Mouse (Mus musculus) layer of hippocampus, adult 2 months (tissue): Measurements from ENCODE around the gene Lrrc8a. TPM values are rescaled to one million over a fixed set of nuclear protein-coding genes. Genes with fewer than 3 reads are reported as not detected.

Source experiments
- DNase-seq, 2 experiments: peaks; one replicate each; pipeline ENCODE4 v3.0.0; 2022; ENCODE audit warnings: low spot score in 2 of 2
- H3K27ac ChIP-seq: fragments of 200-600 bp; 2 replicates; pipeline ENCODE4 v1.8.1; 2022
- H3K4me3 ChIP-seq: fragments of 200-600 bp; 2 replicates; pipeline ENCODE4 v1.8.1; 2022; ENCODE audit warnings: mild to moderate bottlenecking
- CTCF ChIP-seq: fragments of 200-600 bp; conservative IDR thresholded peaks from 2 replicates; pipeline ENCODE4 v1.8.1; 2022; ENCODE audit warnings: antibody characterized with exemption, mild to moderate bottlenecking, moderate library complexity
- total RNA-seq, 2 experiments: library from RNA; stranded (reverse); gene quantifications; 2 replicates each; pipeline ENCODE4 v1.2.3; 2021

Lrrc8a gene
- total RNA-seq, 2 experiments from 2014 or later = 56.8 to 59.3 TPM

DNA sequence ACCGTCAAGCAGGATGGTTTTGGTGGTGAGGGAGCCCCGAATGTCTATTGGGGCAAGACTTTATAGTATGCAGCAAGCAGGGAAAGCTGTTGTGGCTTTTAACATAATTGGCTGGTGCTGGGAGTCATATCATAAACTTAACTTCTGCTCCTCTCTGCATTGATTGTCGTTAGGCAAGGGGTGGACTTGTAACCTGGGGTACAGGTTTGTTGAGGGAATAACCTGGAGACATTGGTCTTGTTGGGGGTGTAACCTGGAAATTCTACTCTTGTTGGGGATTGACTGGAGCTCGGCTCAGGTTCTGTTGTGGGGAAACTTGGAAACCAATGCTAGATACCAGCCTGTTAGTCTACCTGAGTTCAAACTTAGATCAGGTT, 25.4 kb upstream of the Lrrc8a start:
- no peak for TF ChIP-seq CTCF
- no peak overlapping the region for H3K27ac ChIP-seq
- no peak overlapping the region for H3K4me3 ChIP-seq
- no peak for DNase-seq

DNA sequence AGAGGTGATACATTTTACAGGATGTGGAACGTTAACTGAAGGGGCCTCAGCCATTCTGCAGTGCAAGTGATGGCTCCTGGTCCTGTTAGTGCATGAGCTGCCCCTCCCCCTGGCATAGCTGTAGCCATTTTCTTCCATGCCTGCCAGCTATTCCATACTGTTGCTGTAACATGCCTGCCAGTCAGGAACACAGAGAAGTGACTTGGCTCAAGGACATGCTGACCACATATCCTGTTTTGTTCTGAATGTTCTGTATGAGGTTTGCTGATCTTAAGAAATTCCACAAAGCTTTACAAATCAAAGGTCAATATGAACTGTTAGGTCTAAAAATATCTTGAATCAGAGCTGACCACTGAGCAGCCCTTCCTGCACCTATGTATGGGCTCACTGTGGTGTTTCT, 24.6 kb upstream of the Lrrc8a start:
- TF ChIP-seq CTCF = no peak
- Histone ChIP-seq H3K4me3 (no peak overlapping the region), H3K27ac (no peak overlapping the region)
- DNase-seq = no peak

DNA sequence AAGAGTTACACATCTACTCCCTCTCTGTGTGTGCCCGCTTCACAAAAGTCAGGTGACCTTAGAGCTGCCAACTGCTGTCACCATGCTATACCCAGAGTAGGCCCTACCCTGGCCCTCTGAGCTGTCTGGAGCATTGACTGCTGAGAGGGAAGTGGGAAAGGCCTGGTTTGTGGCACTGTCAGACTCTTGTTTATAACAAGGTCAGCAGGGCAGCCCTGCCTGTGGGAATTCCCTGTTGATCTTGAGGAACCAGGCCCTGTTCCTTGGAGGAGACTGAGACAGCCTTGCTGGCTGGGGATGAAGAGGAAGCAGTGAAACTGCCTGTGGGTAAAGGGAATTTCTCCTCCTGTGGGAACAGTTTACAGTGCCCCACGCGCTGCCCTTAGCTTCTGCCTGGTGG, 22.8 kb upstream of the Lrrc8a start:
- H3K4me3 ChIP-seq = no peak overlapping the region
- no peak for TF ChIP-seq CTCF
- no peak for DNase-seq
- H3K27ac ChIP-seq = no peak overlapping the region

DNA sequence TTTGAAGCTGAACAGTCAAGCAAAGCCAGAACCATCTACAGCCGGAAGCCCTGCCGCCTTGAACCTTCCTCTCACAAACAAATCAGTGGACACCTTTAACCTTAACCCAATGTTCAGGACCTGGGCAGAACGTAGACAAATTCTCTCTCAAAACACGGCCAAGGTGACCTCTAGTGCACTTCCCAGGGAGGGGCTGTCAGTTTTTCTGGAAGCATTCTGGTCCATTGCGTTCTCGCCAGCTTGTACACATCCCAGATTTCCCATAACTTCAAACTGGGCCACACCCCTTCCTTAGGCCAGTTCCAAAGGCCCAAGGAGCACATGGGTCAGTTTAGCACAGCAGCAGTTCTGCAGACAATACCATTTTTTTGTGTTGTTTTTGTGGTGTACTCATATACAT, 22.0 kb upstream of the Lrrc8a start:
- no peak for DNase-seq
- H3K4me3 ChIP-seq = no peak overlapping the region
- TF ChIP-seq CTCF = no peak
- no peak overlapping the region for H3K27ac ChIP-seq

DNA sequence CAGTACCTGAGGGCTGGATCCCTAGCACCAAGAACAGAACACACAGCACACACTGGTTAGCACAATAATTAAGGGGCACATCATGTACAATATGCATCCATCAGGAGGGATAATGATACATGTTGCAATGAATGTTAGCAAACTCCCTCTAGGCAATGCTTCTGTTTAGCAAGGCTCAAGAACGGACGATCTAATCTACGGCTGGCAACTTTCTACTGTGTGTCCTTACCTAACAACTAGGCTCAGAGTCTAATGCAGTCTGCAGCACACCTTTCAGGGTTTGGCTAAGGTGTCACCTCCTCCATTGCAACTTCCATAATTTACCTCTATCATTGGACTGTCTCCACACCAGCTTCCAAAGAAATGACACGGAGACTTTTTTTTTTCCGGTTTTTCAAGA, 21.2 kb upstream of the Lrrc8a start:
- TF ChIP-seq CTCF = no peak
- Histone ChIP-seq H3K4me3 (no peak overlapping the region), H3K27ac (no peak overlapping the region)
- no peak for DNase-seq

DNA sequence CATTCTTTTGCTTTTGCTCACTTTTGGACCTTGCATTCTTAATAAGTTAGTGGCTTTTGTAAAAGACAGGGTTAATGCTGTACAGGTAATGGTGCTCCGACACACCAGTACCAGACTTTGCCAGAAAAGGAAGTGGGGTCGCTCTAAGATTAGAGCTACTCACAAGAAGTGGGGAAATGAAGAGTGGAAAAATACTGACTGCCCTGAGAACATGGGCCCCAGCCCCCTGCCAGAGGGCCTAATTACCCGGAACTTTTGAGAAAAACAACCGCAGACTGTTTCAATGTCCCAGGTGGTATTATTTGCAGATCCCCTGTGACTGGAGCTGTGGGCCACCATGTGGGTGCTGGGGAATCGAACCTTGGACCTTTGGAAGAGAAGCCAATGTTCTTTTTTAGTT, 1.9 kb upstream of the Lrrc8a start:
- Histone ChIP-seq H3K4me3 (no peak overlapping the region), H3K27ac (no peak overlapping the region)
- no peak for TF ChIP-seq CTCF
- DNase-seq = no peak

DNA sequence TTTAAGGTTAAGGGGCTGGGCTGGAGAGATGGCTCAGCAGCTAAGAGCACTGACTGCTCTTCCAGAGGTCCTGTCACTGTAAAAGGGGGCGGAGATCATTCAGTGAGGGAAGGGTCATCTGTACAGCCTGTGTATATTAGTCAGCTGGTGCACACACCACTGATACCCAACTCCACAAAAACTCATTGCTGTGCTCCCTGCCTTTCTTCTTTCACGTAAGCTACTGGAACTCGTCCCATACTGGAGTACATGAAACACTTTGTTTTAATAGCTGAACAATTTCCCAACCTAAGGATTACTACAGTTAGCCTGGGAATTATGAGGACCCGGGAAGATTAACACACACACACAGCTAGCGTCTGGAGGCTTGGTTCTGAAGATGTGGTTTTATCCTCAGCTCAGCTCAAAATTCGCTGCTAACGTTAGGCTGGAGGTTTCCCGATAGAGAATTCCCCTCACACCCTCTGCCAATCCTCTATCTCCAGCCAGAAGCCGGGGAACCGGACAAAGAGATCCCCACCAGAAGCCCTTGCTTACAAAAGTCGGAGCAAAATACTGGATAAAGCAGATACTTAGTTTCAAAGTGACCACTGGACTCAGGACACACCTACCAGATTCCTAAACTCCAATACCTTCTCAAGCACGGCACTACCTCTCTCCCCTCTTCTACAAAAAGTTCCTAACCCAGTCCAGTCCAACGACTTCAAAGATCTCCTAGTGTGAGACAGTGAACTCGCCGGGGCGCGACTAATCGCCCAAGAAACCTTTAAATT, 903 bp upstream of the Lrrc8a start:
- TF ChIP-seq CTCF = no peak
- Histone ChIP-seq H3K4me3 (peak overlapping the region; percentile 94), H3K27ac (peak overlapping the region; percentile 96)
- no peak for DNase-seq

DNA sequence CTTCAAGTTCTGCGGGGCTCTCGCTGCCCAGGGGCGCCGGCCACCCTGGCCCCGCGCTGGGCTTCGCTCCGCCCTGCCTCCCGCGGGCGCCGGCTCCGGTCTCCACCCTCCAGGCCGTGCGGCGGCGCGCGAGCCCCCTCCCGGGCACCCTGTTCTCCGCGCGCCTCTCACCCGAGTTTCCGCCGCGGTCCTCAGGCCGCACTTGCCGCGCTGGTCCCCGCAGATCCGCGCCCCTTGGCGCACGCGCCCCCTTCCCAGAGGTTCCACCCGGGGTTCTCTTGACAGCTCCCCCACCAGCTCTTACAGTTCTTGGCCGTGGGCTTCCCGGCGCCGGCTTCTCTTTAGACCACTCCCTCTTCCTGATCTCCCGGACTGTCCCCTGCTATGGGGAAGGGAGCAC, 366 bp downstream of the Lrrc8a start:
- DNase-seq = peak; percentile 48 to 67
- peak overlapping the region; percentile 94 for H3K4me3 ChIP-seq
- TF ChIP-seq CTCF = peak; percentile 31; the same call in 1 of the 2 replicates

DNA sequence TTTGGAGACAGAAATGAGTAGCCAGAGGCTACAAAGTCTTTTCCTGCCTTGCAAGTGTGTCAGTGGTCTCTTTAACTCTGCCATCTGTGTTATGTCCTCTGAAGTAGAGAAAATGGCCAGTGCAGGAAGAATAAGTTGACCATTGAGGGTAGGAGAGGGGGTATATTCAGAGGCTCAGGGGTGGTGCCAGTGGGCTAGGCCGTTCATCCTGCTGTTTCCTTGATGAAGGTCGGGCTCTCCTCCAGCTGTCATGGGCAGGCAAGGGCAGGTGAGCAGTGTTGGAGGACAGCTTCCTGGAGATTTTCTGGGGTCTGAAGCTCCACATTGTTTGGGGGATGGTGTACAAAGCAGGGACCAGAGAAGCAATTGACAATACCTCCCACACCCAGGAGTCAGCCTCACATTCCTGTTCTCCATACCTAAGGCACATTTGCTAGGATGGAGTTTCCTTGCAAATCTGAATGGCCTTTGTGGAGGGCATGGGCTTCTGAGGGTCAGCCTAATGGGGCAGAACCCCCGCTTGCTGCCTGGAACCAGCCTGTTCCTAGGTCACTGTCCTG, 1.5 kb downstream of the Lrrc8a start:
- no peak for DNase-seq
- peak overlapping the region; percentile 94 for H3K4me3 ChIP-seq
- no peak for TF ChIP-seq CTCF
- H3K27ac ChIP-seq = peak overlapping the region; percentile 96

More for the DNA sequence above, 366 bp downstream of the Lrrc8a start:
- peak overlapping the region; percentile 96 for H3K27ac ChIP-seq

DNA sequence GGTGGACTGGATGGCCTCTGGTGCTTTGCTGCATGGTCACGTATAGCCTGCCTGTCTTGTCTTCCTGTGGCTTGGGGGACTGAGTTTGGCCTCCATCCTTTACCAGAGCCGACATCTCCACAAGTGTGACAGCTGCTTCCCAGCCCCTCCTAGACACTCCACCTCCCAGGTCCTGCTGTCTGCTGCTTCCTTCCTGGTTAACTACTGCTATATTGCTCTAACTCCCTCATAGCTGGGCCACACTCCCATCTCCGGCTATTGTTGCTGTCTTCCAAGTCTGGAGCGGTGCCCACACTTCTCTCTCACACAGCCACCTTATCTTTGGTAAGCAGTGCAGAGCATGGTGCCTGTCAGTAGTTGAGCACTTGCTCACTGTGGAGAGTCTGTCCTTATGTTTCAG, 2.3 kb downstream of the Lrrc8a start:
- peak overlapping the region; percentile 96 for H3K27ac ChIP-seq
- no peak for DNase-seq
- no peak overlapping the region; the same call in 1 of the 2 replicates for H3K4me3 ChIP-seq
- TF ChIP-seq CTCF = no peak

DNA sequence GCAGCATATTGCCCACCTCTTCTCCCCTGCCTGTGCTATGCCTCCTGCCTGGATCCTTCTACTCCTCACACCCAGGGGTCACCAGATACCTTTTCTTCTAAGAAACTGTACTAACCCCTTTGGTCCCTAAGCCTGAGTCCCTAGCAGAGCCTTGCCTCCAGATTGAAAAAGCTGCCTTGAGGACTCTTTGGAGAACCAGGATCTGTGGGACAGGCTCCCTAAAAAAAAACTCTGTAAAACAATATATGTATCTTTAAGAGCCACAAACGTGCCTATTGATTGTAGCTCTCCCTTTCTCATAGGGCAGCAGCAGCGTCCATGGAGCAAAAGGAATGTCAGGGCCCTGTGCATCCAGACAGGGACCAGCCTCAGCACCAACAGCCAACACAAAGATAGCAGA, 2.8 kb downstream of the Lrrc8a start, which contains the start of gene Gm28035:
Gm28035 (plus strand) TSS at position 301 of the 400 bp plus-strand sequence.
- Histone ChIP-seq H3K27ac (peak within 1 kb of the TSS; percentile 96), H3K4me3 (peak within 1 kb of the TSS; percentile 94; the same call in 1 of the 2 replicates)
- DNase-seq = no peak
- TF ChIP-seq CTCF = no peak

DNA sequence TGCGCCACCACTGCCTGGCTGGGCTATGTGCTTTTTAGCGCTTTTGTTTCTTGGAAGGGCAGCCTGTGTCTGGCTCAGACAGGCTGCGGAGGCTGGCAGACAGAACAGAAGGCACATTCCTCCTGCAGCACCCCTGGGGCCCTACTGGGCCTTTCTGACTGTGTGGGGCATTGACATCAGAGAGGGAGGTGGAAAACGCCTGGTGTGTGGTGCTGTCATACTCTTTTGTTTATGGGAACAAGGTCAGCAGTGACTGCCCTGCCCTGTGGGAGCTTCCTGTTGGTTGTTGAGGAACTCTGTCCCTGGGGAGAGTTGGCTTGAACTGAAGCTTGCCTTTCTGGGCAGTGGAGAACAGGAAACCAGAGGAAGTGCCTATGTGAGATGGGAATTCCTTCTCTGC, 5.0 kb downstream of the Lrrc8a start:
- Histone ChIP-seq H3K4me3 (no peak overlapping the region), H3K27ac (peak overlapping the region; percentile 64)
- no peak for DNase-seq
- no peak for TF ChIP-seq CTCF

DNA sequence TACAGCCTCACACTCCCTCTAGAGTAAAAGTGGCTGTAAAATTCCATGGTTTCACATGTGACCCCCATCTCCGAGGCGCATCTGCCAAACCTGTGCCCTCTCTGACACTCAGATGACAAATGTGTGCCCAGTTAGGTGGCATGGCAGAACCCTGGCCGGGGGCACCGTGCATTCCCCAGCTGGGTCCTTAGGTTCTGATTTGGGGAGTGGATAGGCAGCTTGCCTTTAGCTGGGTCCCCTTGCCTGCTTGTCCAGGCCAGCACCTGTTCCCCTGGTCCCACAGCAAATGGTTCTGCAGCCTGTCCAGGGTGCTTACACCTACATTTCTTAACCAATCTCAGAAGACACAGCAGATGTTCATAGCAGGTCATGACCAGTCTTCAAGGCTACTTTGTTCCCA, 5.9 kb downstream of the Lrrc8a start:
- Histone ChIP-seq H3K4me3 (no peak overlapping the region), H3K27ac (0 out of 2 replicates have a peak overlapping the region, but pooled peaks have one; percentile 64)
- no peak for DNase-seq
- TF ChIP-seq CTCF = no peak
